Mouse (Mus musculus) liver, embryonic 11.5 days (tissue): ENCODE measurements around the gene Sap25. TPM values are rescaled to one million over a fixed set of nuclear protein-coding genes. Genes with fewer than 3 reads are reported as not detected.
A peak's percentile ranks its signal among the peaks of the same experiment; 100 is the strongest.

Source experiments
- ATAC-seq: fragments of 200-750 bp; cut with Nextera tagmentation; replicated peaks from 2 replicates; pipeline ENCODE4 v1.8.0; 2017; ENCODE audit warnings: moderate number of reproducible peaks, mild to moderate bottlenecking, moderate TSS enrichment, moderate library complexity; ENCODE audit not compliant: low FRiP score
- DNase-seq: peaks from one replicate; pipeline ENCODE4 v3.0.0-alpha.2; 2017; ENCODE audit warnings: low spot score
- H3K27ac ChIP-seq: fragments of 300-500 bp; sonication (generic); 2 replicates; pipeline ENCODE4 v1.5.1; 2014; ENCODE audit warnings: mild to moderate bottlenecking, low read depth, low read length, control low read depth
- H3K27me3 ChIP-seq: fragments of 300-500 bp; sonication (generic); replicated peaks from 2 replicates; pipeline ENCODE4 v1.6.1; 2014; ENCODE audit warnings: low read length, mixed read lengths; ENCODE audit not compliant: control insufficient read depth, insufficient read depth
- H3K36me3 ChIP-seq: fragments of 300-500 bp; sonication (generic); 2 replicates; pipeline ENCODE4 v1.6.1; 2014; ENCODE audit warnings: mild to moderate bottlenecking, low read length, moderate library complexity, mixed read lengths; ENCODE audit not compliant: control insufficient read depth, insufficient read depth
- H3K4me1 ChIP-seq: fragments of 300-500 bp; sonication (generic); replicated peaks from 2 replicates; pipeline ENCODE4 v1.6.1; 2014; ENCODE audit warnings: low read length, mixed read lengths; ENCODE audit not compliant: control insufficient read depth, insufficient read depth
- H3K4me2 ChIP-seq: fragments of 300-500 bp; sonication (generic); 2 replicates; pipeline ENCODE4 v1.6.1; 2014; ENCODE audit warnings: mild to moderate bottlenecking, control low read depth, moderate library complexity
- H3K4me3 ChIP-seq: fragments of 300-500 bp; sonication (generic); 2 replicates; pipeline ENCODE4 v1.5.1; 2014; ENCODE audit warnings: low read depth, low read length, control low read depth
- H3K9ac ChIP-seq: fragments of 300-500 bp; sonication (generic); 2 replicates; pipeline ENCODE4 v1.6.1; 2014; ENCODE audit warnings: low read depth, low read length, control low read depth
- H3K9me3 ChIP-seq: fragments of 300-500 bp; sonication (generic); 2 replicates; pipeline ENCODE4 v1.6.1; 2016; ENCODE audit warnings: low read length, inconsistent platforms, mixed read lengths; ENCODE audit not compliant: control insufficient read depth
- WGBS: fragments of 180-500 bp; shearing (Covaris S2); extraction: QIAGEN DNeasy Blood & Tissue Kit; methylation state at CpG from one replicate; pipeline ENCODE4 v1.1.7; 2014; 5-methylcytosine and 5-hydroxymethylcytosine counted together
- polyA plus RNA-seq: library from polyadenylated mRNA; unstranded; fragments of >200 nt; fragmentation: Nextera tagmentation; extraction: Ambion mirVana; gene quantifications from 2 replicates; pipeline ENCODE4 v1.2.1, GENCODE M21; 2014

The Sap25 gene
- polyA plus RNA-seq, 1 experiment from 2014 or later: 11.9 TPM

- Histone ChIP-seq H3K4me1 (peaks cover 36% of the 10 kb centered on the region), H3K27ac (no peak within 1 kb of the TSS), H3K4me3 (peak within 1 kb of the TSS; percentile 35), H3K4me2 (peak within 1 kb of the TSS; percentile 62), H3K36me3 (peaks cover 7% of the 10 kb centered on the region), H3K9ac (no peak within 1 kb of the TSS), H3K9me3 (no peaks in the 10 kb centered on the region), H3K27me3 (peaks cover 17% of the 10 kb centered on the region)
- 16% methylated on average over 11 of the region's 11 CpGs for WGBS
- DNase-seq: no peak
- no peak; the same call in 1 of the 2 replicates for ATAC-seq
Observed at GRCm38 (mm10) chr5:137645652-137646091, 4.5 kb downstream of the Sap25 start, which contains the start of gene Irs3. Irs3 (minus strand) TSS chr5:137645714.

GRCm38 (mm10) chr5:137647827-137648601, 6.9 kb downstream of the Sap25 start:
- H3K4me3 ChIP-seq: no peak overlapping the region
- DNase-seq: no peak
- H3K9me3 ChIP-seq: no peaks in the 10 kb centered on the region
- peak; percentile 50; the same call in 1 of the 2 replicates for ATAC-seq
- H3K27ac ChIP-seq: no peak overlapping the region
- H3K27me3 ChIP-seq: peaks cover 17% of the 10 kb centered on the region
- H3K36me3 ChIP-seq: peaks cover 10% of the 10 kb centered on the region
- peaks cover 44% of the 10 kb centered on the region for H3K4me1 ChIP-seq
- H3K9ac ChIP-seq: no peak overlapping the region
- 53% methylated on average over 9 of the region's 9 CpGs for WGBS
- peak overlapping the region; percentile 6; the same call in 1 of the 2 replicates for H3K4me2 ChIP-seq

- 45% methylated on average over 4 of the region's 4 CpGs for WGBS
- no peak overlapping the region for H3K27ac ChIP-seq
- no peak for ATAC-seq
- H3K4me3 ChIP-seq: no peak overlapping the region
- H3K4me1 ChIP-seq: peaks cover 44% of the 10 kb centered on the region
- no peak for DNase-seq
- no peak overlapping the region for H3K9ac ChIP-seq
- peaks cover 9% of the 10 kb centered on the region for H3K27me3 ChIP-seq
- no peaks in the 10 kb centered on the region for H3K9me3 ChIP-seq
- H3K36me3 ChIP-seq: peaks cover 10% of the 10 kb centered on the region
- no peak overlapping the region for H3K4me2 ChIP-seq
Observed at GRCm38 (mm10) chr5:137649251-137649650, 8.1 kb downstream of the Sap25 start.

GRCm38 (mm10) chr5:137649669-137650571, 8.8 kb downstream of the Sap25 start:
- Histone ChIP-seq H3K27me3 (peaks cover 4% of the 10 kb centered on the region; the same call in 1 of the 2 replicates), H3K9me3 (no peaks in the 10 kb centered on the region), H3K4me1 (peaks cover 42% of the 10 kb centered on the region), H3K4me2 (peak overlapping the region; percentile 26), H3K27ac (0 out of 2 replicates have a peak overlapping the region, but pooled peaks have one; percentile 25), H3K9ac (no peak overlapping the region), H3K4me3 (no peak overlapping the region), H3K36me3 (peaks cover 10% of the 10 kb centered on the region)
- ATAC-seq (peak; percentile 50; the same call in 1 of the 2 replicates), DNase-seq (no peak)
- WGBS: 20% methylated on average over 18 of the region's 18 CpGs

GRCm38 (mm10) chr5:137652474-137652873, 11.3 kb downstream of the Sap25 start:
- 40% methylated on average over 3 of the region's 3 CpGs for WGBS
- 0 out of 2 replicates have a peak, but pooled peaks have one; percentile 28 for ATAC-seq

GRCm38 (mm10) chr5:137653366-137653765, 12.2 kb downstream of the Sap25 start:
- no peaks in the 10 kb centered on the region for H3K27me3 ChIP-seq
- DNase-seq (no peak), ATAC-seq (no peak)
- peaks cover 21% of the 10 kb centered on the region for H3K36me3 ChIP-seq
- no peaks in the 10 kb centered on the region for H3K9me3 ChIP-seq
- H3K9ac ChIP-seq: no peak overlapping the region
- H3K27ac ChIP-seq: no peak overlapping the region
- peaks cover 27% of the 10 kb centered on the region for H3K4me1 ChIP-seq
- no peak overlapping the region for H3K4me3 ChIP-seq
- no peak overlapping the region for H3K4me2 ChIP-seq
- WGBS: 90% methylated on average over 10 of the region's 10 CpGs

More at GRCm38 (mm10) chr5:137652474-137652873, 11.3 kb downstream of the Sap25 start:
- Histone ChIP-seq H3K27ac (no peak overlapping the region), H3K9me3 (no peaks in the 10 kb centered on the region), H3K4me2 (no peak overlapping the region), H3K4me3 (no peak overlapping the region), H3K27me3 (no peaks in the 10 kb centered on the region), H3K9ac (no peak overlapping the region), H3K4me1 (peaks cover 34% of the 10 kb centered on the region), H3K36me3 (peaks cover 17% of the 10 kb centered on the region)
- no peak for DNase-seq

GRCm38 (mm10) chr5:137654746-137655145, 13.6 kb downstream of the Sap25 start:
- 80% methylated on average over 7 of the region's 7 CpGs for WGBS
- no peak for ATAC-seq
- no peak for DNase-seq

GRCm38 (mm10) chr5:137656977-137657376, 15.8 kb downstream of the Sap25 start:
- Histone ChIP-seq H3K9me3 (no peaks in the 10 kb centered on the region), H3K27me3 (no peaks in the 10 kb centered on the region), H3K27ac (no peak overlapping the region), H3K36me3 (peaks cover 43% of the 10 kb centered on the region), H3K4me2 (no peak overlapping the region), H3K4me3 (no peak overlapping the region), H3K9ac (no peak overlapping the region), H3K4me1 (0 out of 2 replicates have a peak, but pooled peaks cover 2% of the 10 kb centered on the region)
- ATAC-seq (0 out of 2 replicates have a peak, but pooled peaks have one; percentile 45), DNase-seq (no peak)
- WGBS: 52% methylated on average over 6 of the region's 6 CpGs

More at GRCm38 (mm10) chr5:137654746-137655145, 13.6 kb downstream of the Sap25 start:
- H3K36me3 ChIP-seq: peaks cover 32% of the 10 kb centered on the region
- peaks cover 17% of the 10 kb centered on the region for H3K4me1 ChIP-seq
- H3K9me3 ChIP-seq: no peaks in the 10 kb centered on the region
- H3K4me2 ChIP-seq: no peak overlapping the region
- no peak overlapping the region for H3K27ac ChIP-seq
- no peaks in the 10 kb centered on the region for H3K27me3 ChIP-seq
- no peak overlapping the region for H3K4me3 ChIP-seq
- H3K9ac ChIP-seq: no peak overlapping the region
